Mouse (Mus musculus) kidney, postnatal 4 days (tissue): ENCODE data around the gene Crim1.

Experiments used
- DNase-seq, 2 experiments: peaks; one replicate each; pipeline ENCODE4 v3.0.0; 2021; ENCODE audit warnings: mixed read lengths in 2 of 2

The Crim1 gene

GRCm38 (mm10) chr17:78331438-78331837 is 131.4 kb downstream of the Crim1 start:
- no peak for DNase-seq

GRCm38 (mm10) chr17:78333275-78333674 is 133.2 kb downstream of the Crim1 start:
- no peak for DNase-seq

- DNase-seq: no peak
Observed at GRCm38 (mm10) chr17:78335250-78335649, 135.2 kb downstream of the Crim1 start.

- DNase-seq: no peak
Observed at GRCm38 (mm10) chr17:78343688-78344087, 143.6 kb downstream of the Crim1 start.

- DNase-seq: no peak
Observed at GRCm38 (mm10) chr17:78347111-78347801, 147.2 kb downstream of the Crim1 start.

- DNase-seq: no peak
Observed at GRCm38 (mm10) chr17:78351676-78352499, 151.8 kb downstream of the Crim1 start.

- DNase-seq: no peak
Observed at GRCm38 (mm10) chr17:78352500-78352855, 152.4 kb downstream of the Crim1 start.

GRCm38 (mm10) chr17:78354411-78354810 is 154.4 kb downstream of the Crim1 start:
- DNase-seq: no peak

GRCm38 (mm10) chr17:78354871-78355270 is 154.8 kb downstream of the Crim1 start:
- no peak for DNase-seq

- no peak for DNase-seq
Observed at GRCm38 (mm10) chr17:78355611-78356010, 155.6 kb downstream of the Crim1 start.

- DNase-seq: no peak
Observed at GRCm38 (mm10) chr17:78357753-78358152, 157.7 kb downstream of the Crim1 start.

- no peak for DNase-seq
Observed at GRCm38 (mm10) chr17:78358251-78358726, 158.2 kb downstream of the Crim1 start.

GRCm38 (mm10) chr17:78361939-78362728 is 162.1 kb downstream of the Crim1 start:
- DNase-seq: peak; percentile 27 to 41

- DNase-seq: peak; percentile 27 to 41
Observed at GRCm38 (mm10) chr17:78364555-78365302, 164.7 kb downstream of the Crim1 start.

- no peak for DNase-seq
Observed at GRCm38 (mm10) chr17:78366070-78366469, 166.0 kb downstream of the Crim1 start.

GRCm38 (mm10) chr17:78368481-78368880 is 168.4 kb downstream of the Crim1 start:
- DNase-seq: no peak

GRCm38 (mm10) chr17:78370445-78370844 is 170.4 kb downstream of the Crim1 start:
- DNase-seq: no peak

GRCm38 (mm10) chr17:78373174-78373573 is 173.1 kb downstream of the Crim1 start:
- DNase-seq: no peak

- DNase-seq: no peak
Observed at GRCm38 (mm10) chr17:78373849-78374248, 173.8 kb downstream of the Crim1 start.

- no peak for DNase-seq
Observed at GRCm38 (mm10) chr17:78374756-78375155, 174.7 kb downstream of the Crim1 start.

GRCm38 (mm10) chr17:78376587-78376986 is 176.5 kb downstream of the Crim1 start:
- DNase-seq: no peak

GRCm38 (mm10) chr17:78379079-78379729 is 179.2 kb downstream of the Crim1 start:
- no peak for DNase-seq
